Mouse (Mus musculus) hindbrain, embryonic 12.5 days (tissue): ENCODE results near the gene Rpa1. TPM values are rescaled to one million over a fixed set of nuclear protein-coding genes. Genes with fewer than 3 reads are reported as not detected.

Experiments used
- ATAC-seq: fragments of 200-750 bp; cut with Nextera tagmentation; 2 replicates; pipeline ENCODE4 v1.8.0; 2017; ENCODE audit warnings: moderate TSS enrichment; ENCODE audit not compliant: low FRiP score
- H3K27ac ChIP-seq: fragments of 300-500 bp; sonication (generic); 2 replicates; pipeline ENCODE4 v1.5.1; 2016; ENCODE audit warnings: mild to moderate bottlenecking
- H3K27me3 ChIP-seq: fragments of 300-500 bp; sonication (generic); 2 replicates; pipeline ENCODE4 v1.6.1; 2016; ENCODE audit warnings: mild to moderate bottlenecking
- H3K36me3 ChIP-seq: fragments of 300-500 bp; sonication (generic); 2 replicates; pipeline ENCODE4 v1.6.1; 2016; ENCODE audit warnings: mild to moderate bottlenecking
- H3K4me1 ChIP-seq: fragments of 300-500 bp; sonication (generic); 2 replicates; pipeline ENCODE4 v1.6.1; 2016
- H3K4me2 ChIP-seq: fragments of 300-500 bp; sonication (generic); replicated peaks from 2 replicates; pipeline ENCODE4 v1.6.1; 2016; ENCODE audit warnings: mild to moderate bottlenecking
- H3K4me3 ChIP-seq: fragments of 300-500 bp; sonication (generic); 2 replicates; pipeline ENCODE4 v1.5.1; 2016; ENCODE audit warnings: mild to moderate bottlenecking
- H3K9ac ChIP-seq: fragments of 300-500 bp; sonication (generic); 2 replicates; pipeline ENCODE4 v1.6.1; 2016; ENCODE audit warnings: mild to moderate bottlenecking, moderate library complexity
- H3K9me3 ChIP-seq: fragments of 300-500 bp; sonication (generic); replicated peaks from 2 replicates; pipeline ENCODE4 v1.6.1; 2016; ENCODE audit warnings: mild to moderate bottlenecking
- WGBS: fragments of 180-500 bp; shearing (Covaris S2); methylation state at CpG from one replicate; pipeline ENCODE4 v1.1.7; 2016; 5-methylcytosine and 5-hydroxymethylcytosine counted together
- microRNA-seq: library from miRNA; unstranded; fragments of <30 nt; microRNA quantifications from one replicate; pipeline ENCODE4, GENCODE M21; 2017
- polyA plus RNA-seq: library from polyadenylated mRNA; unstranded; fragments of >200 nt; fragmentation: Nextera tagmentation; extraction: Ambion mirVana; gene quantifications from 2 replicates; pipeline ENCODE4 v1.2.1, GENCODE M21; 2016

Rpa1 gene
- polyA plus RNA-seq, 1 experiment from 2014 or later: 96.9 TPM

GRCm38 (mm10) chr11:75254252-75254912, 93.7 kb downstream of the Rpa1 start:
- H3K27ac ChIP-seq: no peak overlapping the region
- H3K36me3 ChIP-seq: no peaks in the 10 kb centered on the region
- no peak overlapping the region for H3K9ac ChIP-seq
- no peak for ATAC-seq
- no peaks in the 10 kb centered on the region for H3K27me3 ChIP-seq
- H3K4me3 ChIP-seq: no peak overlapping the region
- H3K4me2 ChIP-seq: no peak overlapping the region
- WGBS: 68% methylated on average over 13 of the region's 13 CpGs
- H3K9me3 ChIP-seq: no peaks in the 10 kb centered on the region
- H3K4me1 ChIP-seq: peaks cover 6% of the 10 kb centered on the region; the same call in 1 of the 2 replicates

GRCm38 (mm10) chr11:75251557-75252070, 96.5 kb downstream of the Rpa1 start:
- Histone ChIP-seq H3K27ac (no peak overlapping the region), H3K27me3 (no peaks in the 10 kb centered on the region), H3K4me1 (peaks cover 15% of the 10 kb centered on the region), H3K36me3 (no peaks in the 10 kb centered on the region), H3K4me3 (no peak overlapping the region), H3K4me2 (no peak overlapping the region), H3K9ac (no peak overlapping the region), H3K9me3 (no peaks in the 10 kb centered on the region)
- ATAC-seq: no peak
- 46% methylated on average over 7 of the region's 7 CpGs for WGBS

- H3K4me1 ChIP-seq: peaks cover 15% of the 10 kb centered on the region
- no peak overlapping the region for H3K4me2 ChIP-seq
- ATAC-seq: no peak
- H3K9me3 ChIP-seq: no peaks in the 10 kb centered on the region
- WGBS: 74% methylated on average over 4 of the region's 4 CpGs
- no peak overlapping the region for H3K27ac ChIP-seq
- no peaks in the 10 kb centered on the region for H3K27me3 ChIP-seq
- no peaks in the 10 kb centered on the region for H3K36me3 ChIP-seq
- no peak overlapping the region for H3K9ac ChIP-seq
- no peak overlapping the region for H3K4me3 ChIP-seq
Measured at GRCm38 (mm10) chr11:75251006-75251512, 97.1 kb downstream of the Rpa1 start.

GRCm38 (mm10) chr11:75249588-75249987, 98.5 kb downstream of the Rpa1 start:
- Histone ChIP-seq H3K36me3 (no peaks in the 10 kb centered on the region), H3K9ac (no peak overlapping the region), H3K27me3 (no peaks in the 10 kb centered on the region), H3K9me3 (no peaks in the 10 kb centered on the region), H3K4me1 (peaks cover 30% of the 10 kb centered on the region), H3K4me3 (no peak overlapping the region), H3K27ac (0 out of 2 replicates have a peak overlapping the region, but pooled peaks have one; percentile 17), H3K4me2 (no peak overlapping the region)
- ATAC-seq: no peak
- WGBS: 90% methylated on average over 9 of the region's 9 CpGs

Small RNA genes within 50 kb of the gene (microRNA-seq; reads per million reads assigned to microRNA genes)
- gene Gm47300: not detected

Other genes starting within 250 kb of the Rpa1 start
- 11.3 and 15.8 TPM in 2 replicates for gene Hic1, start 178.8 kb downstream of the Rpa1 start, polyA plus RNA-seq
- gene Ovca2, start 169.5 kb downstream of the Rpa1 start, polyA plus RNA-seq: 23.8 and 24.5 TPM in 2 replicates
- 14.8 and 18.6 TPM in 2 replicates for gene Dph1, start 157.1 kb downstream of the Rpa1 start, polyA plus RNA-seq
- 5.1 and 5.8 TPM in 2 replicates for gene Rtn4rl1, start 154.5 kb downstream of the Rpa1 start, polyA plus RNA-seq
- gene Smyd4, start 109 bp upstream of the Rpa1 start, polyA plus RNA-seq: 13.4 and 17.3 TPM in 2 replicates
- 111 and 121 TPM in 2 replicates for gene Serpinf1, start 74.4 kb upstream of the Rpa1 start, polyA plus RNA-seq
- gene Serpinf2, start 91.3 kb upstream of the Rpa1 start, polyA plus RNA-seq: not detected in 2 replicates
- gene Wdr81, start 106.4 kb upstream of the Rpa1 start, polyA plus RNA-seq: 9.3 and 9.6 TPM in 2 replicates
- 11.6 and 13.0 TPM in 2 replicates for gene Tlcd2, start 113.4 kb upstream of the Rpa1 start, polyA plus RNA-seq
- gene Prpf8, start 138.5 kb upstream of the Rpa1 start, polyA plus RNA-seq: 68.9 and 74.2 TPM in 2 replicates
- 0.68 and 0.75 TPM in 2 replicates for gene Rilp, start 161.8 kb upstream of the Rpa1 start, polyA plus RNA-seq
- gene Scarf1, start 165.2 kb upstream of the Rpa1 start, polyA plus RNA-seq: 5.7 and 5.8 TPM in 2 replicates
- gene Slc43a2, start 183.4 kb upstream of the Rpa1 start, polyA plus RNA-seq: 15.9 and 16.5 TPM in 2 replicates
- gene Pitpna, start 239.8 kb upstream of the Rpa1 start, polyA plus RNA-seq: 116 and 125 TPM in 2 replicates